Mouse (Mus musculus) liver, embryonic 11.5 days (tissue): ENCODE data around the gene Uqcc3. TPM values are rescaled to one million over a fixed set of nuclear protein-coding genes. Genes with fewer than 3 reads are reported as not detected.
A peak's percentile ranks its signal among the peaks of the same experiment; 100 is the strongest.

Source experiments
- ATAC-seq: fragments of 200-750 bp; cut with Nextera tagmentation; replicated peaks from 2 replicates; pipeline ENCODE4 v1.8.0; 2017; ENCODE audit warnings: moderate number of reproducible peaks, mild to moderate bottlenecking, moderate TSS enrichment, moderate library complexity; ENCODE audit not compliant: low FRiP score
- DNase-seq: peaks from one replicate; pipeline ENCODE4 v3.0.0-alpha.2; 2017; ENCODE audit warnings: low spot score
- H3K27ac ChIP-seq: fragments of 300-500 bp; sonication (generic); 2 replicates; pipeline ENCODE4 v1.5.1; 2014; ENCODE audit warnings: mild to moderate bottlenecking, low read depth, low read length, control low read depth
- H3K27me3 ChIP-seq: fragments of 300-500 bp; sonication (generic); replicated peaks from 2 replicates; pipeline ENCODE4 v1.6.1; 2014; ENCODE audit warnings: low read length, mixed read lengths; ENCODE audit not compliant: control insufficient read depth, insufficient read depth
- H3K36me3 ChIP-seq: fragments of 300-500 bp; sonication (generic); 2 replicates; pipeline ENCODE4 v1.6.1; 2014; ENCODE audit warnings: mild to moderate bottlenecking, low read length, moderate library complexity, mixed read lengths; ENCODE audit not compliant: control insufficient read depth, insufficient read depth
- H3K4me1 ChIP-seq: fragments of 300-500 bp; sonication (generic); replicated peaks from 2 replicates; pipeline ENCODE4 v1.6.1; 2014; ENCODE audit warnings: low read length, mixed read lengths; ENCODE audit not compliant: control insufficient read depth, insufficient read depth
- H3K4me2 ChIP-seq: fragments of 300-500 bp; sonication (generic); 2 replicates; pipeline ENCODE4 v1.6.1; 2014; ENCODE audit warnings: mild to moderate bottlenecking, control low read depth, moderate library complexity
- H3K4me3 ChIP-seq: fragments of 300-500 bp; sonication (generic); 2 replicates; pipeline ENCODE4 v1.5.1; 2014; ENCODE audit warnings: low read depth, low read length, control low read depth
- H3K9ac ChIP-seq: fragments of 300-500 bp; sonication (generic); 2 replicates; pipeline ENCODE4 v1.6.1; 2014; ENCODE audit warnings: low read depth, low read length, control low read depth
- H3K9me3 ChIP-seq: fragments of 300-500 bp; sonication (generic); 2 replicates; pipeline ENCODE4 v1.6.1; 2016; ENCODE audit warnings: low read length, inconsistent platforms, mixed read lengths; ENCODE audit not compliant: control insufficient read depth
- WGBS: fragments of 180-500 bp; shearing (Covaris S2); extraction: QIAGEN DNeasy Blood & Tissue Kit; methylation state at CpG from one replicate; pipeline ENCODE4 v1.1.7; 2014; 5-methylcytosine and 5-hydroxymethylcytosine counted together
- polyA plus RNA-seq: library from polyadenylated mRNA; unstranded; fragments of >200 nt; fragmentation: Nextera tagmentation; extraction: Ambion mirVana; gene quantifications from 2 replicates; pipeline ENCODE4 v1.2.1, GENCODE M21; 2014

Gene Uqcc3
- polyA plus RNA-seq, 1 experiment from 2014 or later = 66.9 TPM

GRCm38 (mm10) chr19:8848356-8848755, 32.4 kb downstream of the Uqcc3 start:
- WGBS = 80% methylated on average over 5 of the region's 5 CpGs
- H3K27me3 ChIP-seq = no peaks in the 10 kb centered on the region
- no peak overlapping the region for H3K27ac ChIP-seq
- ATAC-seq = no peak
- no peaks in the 10 kb centered on the region for H3K9me3 ChIP-seq
- DNase-seq = no peak
- no peak overlapping the region for H3K9ac ChIP-seq
- H3K4me3 ChIP-seq = no peak overlapping the region
- peaks cover 8% of the 10 kb centered on the region; the same call in 1 of the 2 replicates for H3K36me3 ChIP-seq
- H3K4me2 ChIP-seq = no peak overlapping the region
- no peaks in the 10 kb centered on the region for H3K4me1 ChIP-seq

- Histone ChIP-seq H3K4me3 (no peak overlapping the region), H3K36me3 (peaks cover 8% of the 10 kb centered on the region; the same call in 1 of the 2 replicates), H3K9me3 (no peaks in the 10 kb centered on the region), H3K9ac (no peak overlapping the region), H3K4me2 (no peak overlapping the region), H3K27ac (no peak overlapping the region), H3K4me1 (peaks cover 14% of the 10 kb centered on the region), H3K27me3 (no peaks in the 10 kb centered on the region)
- DNase-seq = peak; percentile 71
- 67% methylated on average over 5 of the region's 5 CpGs for WGBS
- no peak for ATAC-seq
These were observed 36.2 kb downstream of the Uqcc3 start for GRCm38 (mm10) chr19:8844371-8845129.

GRCm38 (mm10) chr19:8842961-8843360, 37.8 kb downstream of the Uqcc3 start:
- ATAC-seq = no peak
- no peaks in the 10 kb centered on the region for H3K9me3 ChIP-seq
- peaks cover 6% of the 10 kb centered on the region; the same call in 1 of the 2 replicates for H3K36me3 ChIP-seq
- no peak overlapping the region for H3K27ac ChIP-seq
- no peak overlapping the region for H3K4me2 ChIP-seq
- no peak overlapping the region for H3K9ac ChIP-seq
- no peak for DNase-seq
- H3K27me3 ChIP-seq = no peaks in the 10 kb centered on the region
- WGBS = 76% methylated on average over 6 of the region's 6 CpGs
- H3K4me1 ChIP-seq = peaks cover 30% of the 10 kb centered on the region
- H3K4me3 ChIP-seq = no peak overlapping the region

- no peaks in the 10 kb centered on the region for H3K9me3 ChIP-seq
- H3K4me1 ChIP-seq = peaks cover 33% of the 10 kb centered on the region
- 81% methylated on average over 7 of the region's 7 CpGs for WGBS
- H3K36me3 ChIP-seq = no peaks in the 10 kb centered on the region
- DNase-seq = no peak
- H3K27ac ChIP-seq = no peak overlapping the region
- H3K4me3 ChIP-seq = peak overlapping the region; percentile 65
- peak overlapping the region; percentile 74 for H3K9ac ChIP-seq
- ATAC-seq = no peak
- H3K27me3 ChIP-seq = no peaks in the 10 kb centered on the region
- H3K4me2 ChIP-seq = peak overlapping the region; percentile 75
These were observed 39.7 kb downstream of the Uqcc3 start for GRCm38 (mm10) chr19:8841012-8841411.

DNA sequence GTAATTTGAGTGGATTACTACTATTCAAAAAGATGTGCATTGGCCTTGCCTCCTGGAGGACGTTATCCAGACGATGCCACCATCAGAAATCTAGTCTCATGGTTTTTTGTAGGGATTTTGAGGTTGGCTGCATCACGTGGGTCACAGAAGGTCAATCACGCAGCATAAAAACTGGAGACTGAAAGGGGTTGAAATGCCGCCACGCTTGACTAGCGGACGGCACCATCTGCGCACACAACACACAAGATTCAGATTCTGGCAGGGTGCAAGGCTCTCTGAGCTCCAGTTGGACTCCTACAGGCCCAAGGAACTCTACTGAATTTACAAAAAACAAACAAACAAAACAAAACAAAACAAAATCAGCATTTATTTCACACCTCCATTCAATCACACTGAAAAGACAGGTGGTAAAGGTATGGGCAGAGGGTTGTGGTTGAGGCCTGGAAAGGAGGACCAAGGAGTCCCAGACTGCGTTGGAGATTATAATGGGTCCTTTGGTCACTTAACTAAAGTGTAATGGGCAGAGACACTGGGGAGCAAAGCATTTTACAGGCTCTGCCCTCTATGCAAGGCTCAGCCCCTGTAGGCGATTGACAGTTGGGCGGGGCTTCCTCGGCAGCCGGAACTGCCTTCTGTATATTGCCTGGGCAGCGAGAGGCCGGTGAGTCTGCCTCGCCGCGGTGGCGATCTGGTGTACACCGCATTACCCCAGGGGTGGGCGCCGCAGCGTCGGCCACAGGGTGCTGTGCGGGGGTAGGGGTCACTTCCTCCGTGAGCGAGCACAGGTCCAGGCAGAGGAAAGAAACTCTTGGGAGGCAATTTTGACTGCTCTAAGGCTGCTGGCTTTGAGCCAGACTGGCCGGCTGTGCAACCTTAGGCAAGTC, 40.6 kb downstream of the Uqcc3 start:
- Histone ChIP-seq H3K9me3 (no peaks in the 10 kb centered on the region), H3K4me2 (peak overlapping the region; percentile 75), H3K9ac (peak overlapping the region; percentile 74), H3K4me3 (peak overlapping the region; percentile 65), H3K27me3 (no peaks in the 10 kb centered on the region), H3K27ac (0 out of 2 replicates have a peak overlapping the region, but pooled peaks have one; percentile 46), H3K36me3 (peaks cover 4% of the 10 kb centered on the region; the same call in 1 of the 2 replicates), H3K4me1 (peaks cover 33% of the 10 kb centered on the region)
- ATAC-seq = peak; percentile 76
- 24% methylated on average over 29 of the region's 29 CpGs for WGBS
- DNase-seq = peak; percentile 74

- 61% methylated on average over 11 of the region's 11 CpGs for WGBS
- peak within 1 kb of the TSS; percentile 99 for H3K4me2 ChIP-seq
- no peaks in the 10 kb centered on the region for H3K27me3 ChIP-seq
- peaks cover 33% of the 10 kb centered on the region for H3K4me1 ChIP-seq
- no peak for DNase-seq
- no peak for ATAC-seq
- H3K27ac ChIP-seq = peak within 1 kb of the TSS; percentile 95
- H3K4me3 ChIP-seq = peak within 1 kb of the TSS; percentile 65
- peak within 1 kb of the TSS; percentile 93 for H3K9ac ChIP-seq
- no peaks in the 10 kb centered on the region for H3K9me3 ChIP-seq
- peaks cover 11% of the 10 kb centered on the region for H3K36me3 ChIP-seq
These were observed 41.4 kb downstream of the Uqcc3 start, which contains the start of gene Gng3 for GRCm38 (mm10) chr19:8839103-8839907. TSS of gene Gng3 (minus strand) at chr19:8839194.

DNA sequence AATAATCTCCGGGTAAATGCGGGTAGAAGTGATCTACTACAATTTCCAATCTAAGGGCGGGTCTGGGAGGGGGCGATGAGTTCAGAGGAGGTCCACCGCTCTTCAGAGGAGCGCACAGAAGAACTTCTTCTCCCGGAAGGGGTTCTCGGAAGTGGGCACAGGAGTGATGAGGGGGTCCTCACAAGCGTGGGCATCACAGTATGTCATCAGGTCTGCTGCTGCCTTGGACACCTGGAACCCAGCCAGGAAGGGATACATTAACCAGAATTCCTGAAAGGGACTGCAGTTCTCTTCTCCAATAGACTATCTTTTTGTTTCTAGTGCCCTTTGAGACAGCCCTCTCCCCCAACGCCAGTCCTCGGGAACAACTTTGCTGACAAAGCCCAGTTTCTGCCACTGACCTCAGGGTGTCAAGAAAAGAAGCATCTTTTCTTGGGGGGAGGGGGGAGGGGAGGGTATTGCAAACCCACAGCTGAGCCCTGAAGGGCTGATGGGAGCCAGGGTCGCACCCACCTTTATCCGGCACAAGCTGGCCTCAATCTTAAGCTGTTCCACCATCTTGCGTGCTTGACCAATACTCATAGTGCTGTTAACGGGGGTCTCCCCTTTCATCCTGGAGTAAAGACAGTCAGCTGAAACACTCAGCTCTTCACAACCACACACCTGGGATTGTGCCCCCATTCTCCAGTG, 42.5 kb downstream of the Uqcc3 start:
- H3K27me3 ChIP-seq = no peaks in the 10 kb centered on the region
- H3K4me2 ChIP-seq = peak overlapping the region; percentile 99
- peaks cover 33% of the 10 kb centered on the region for H3K4me1 ChIP-seq
- H3K9ac ChIP-seq = peak overlapping the region; percentile 93
- H3K9me3 ChIP-seq = no peaks in the 10 kb centered on the region
- peak overlapping the region; percentile 95 for H3K27ac ChIP-seq
- H3K4me3 ChIP-seq = peak overlapping the region; percentile 54
- 26% methylated on average over 15 of the region's 15 CpGs for WGBS
- peaks cover 18% of the 10 kb centered on the region for H3K36me3 ChIP-seq
- no peak for DNase-seq
- ATAC-seq = peak; percentile 11; the same call in 1 of the 2 replicates
